Mouse (Mus musculus) MEL (cell line): ENCODE data around the gene Gpx4. TPM values are rescaled to one million over a fixed set of nuclear protein-coding genes. Genes with fewer than 3 reads are reported as not detected.

Experiments
- DNase-seq: peaks from one replicate; pipeline ENCODE4 v3.0.0; 2011; ENCODE audit warnings: low read depth, low spot score
- H3K27ac ChIP-seq: 2 replicates; pipeline ENCODE4 v1.5.1; 2012; ENCODE audit warnings: low read depth, mild to moderate bottlenecking, control low read depth, low read length, moderate library complexity; ENCODE audit not compliant: control insufficient read depth
- H3K27me3 ChIP-seq, 2 experiments: fragments of 150-350 bp in 1 of 2; sonication (generic) in 1 of 2; 2 replicates each; pipeline ENCODE4 v1.6.1; 2012; ENCODE audit warnings: low read length in 2 of 2, mild to moderate bottlenecking in 2 of 2, improper control_type of control experiment in 1 of 2, moderate library complexity in 1 of 2; ENCODE audit not compliant: insufficient read depth in 2 of 2, control insufficient read depth in 1 of 2
- H3K36me3 ChIP-seq, 2 experiments: 2 replicates each; pipeline ENCODE4 v1.6.1; 2012 to 2014; ENCODE audit warnings: low read length in 2 of 2, improper control_type of control experiment in 1 of 2, inconsistent platforms in 1 of 2, mild to moderate bottlenecking in 1 of 2; ENCODE audit not compliant: insufficient read depth in 2 of 2, control insufficient read depth in 1 of 2
- H3K4me1 ChIP-seq, 2 experiments: fragments of 150-350 bp in 1 of 2; sonication (generic) in 1 of 2; 2 replicates each; pipeline ENCODE4 v1.6.1; 2012; ENCODE audit warnings: low read length in 2 of 2, improper control_type of control experiment in 1 of 2, mild to moderate bottlenecking in 1 of 2; ENCODE audit not compliant: insufficient read depth in 2 of 2, control insufficient read depth in 1 of 2
- H3K4me3 ChIP-seq, 2 experiments: fragments of 150-350 bp in 1 of 2; sonication (generic) in 1 of 2; 2 replicates each; pipeline ENCODE4 v1.5.1; 2012; ENCODE audit warnings: low read depth in 2 of 2, low read length in 2 of 2, mild to moderate bottlenecking in 2 of 2, moderate library complexity in 2 of 2, control low read depth in 1 of 2, improper control_type of control experiment in 1 of 2; ENCODE audit not compliant: control insufficient read depth in 1 of 2, insufficient read depth in 1 of 2
- H3K79me2 ChIP-seq: 2 replicates; pipeline ENCODE4 v1.6.1; 2012; ENCODE audit warnings: mild to moderate bottlenecking, low read length, moderate library complexity; ENCODE audit not compliant: control insufficient read depth, poor library complexity, insufficient read depth
- H3K9ac ChIP-seq: 2 replicates; pipeline ENCODE4 v1.6.1; 2012; ENCODE audit warnings: low read depth, mild to moderate bottlenecking, control low read depth, low read length, moderate library complexity; ENCODE audit not compliant: control insufficient read depth, poor library complexity, severe bottlenecking
- H3K9me3 ChIP-seq: fragments of 150-350 bp; sonication (generic); replicated peaks from 2 replicates; pipeline ENCODE4 v1.6.1; 2012; ENCODE audit warnings: mild to moderate bottlenecking, low read length, improper control_type of control experiment, moderate library complexity; ENCODE audit not compliant: insufficient read depth
- BHLHE40 ChIP-seq: IDR thresholded peaks from 2 replicates; pipeline ENCODE4 v1.6.1; 2012; ENCODE audit warnings: low read depth, mild to moderate bottlenecking, inconsistent platforms, low read length, improper control_type of control experiment, borderline replicate concordance
- CHD2 ChIP-seq: IDR thresholded peaks from 2 replicates; pipeline ENCODE4 v1.6.1; 2011; ENCODE audit warnings: low read length, improper control_type of control experiment
- CTCF ChIP-seq, 3 experiments: IDR thresholded peaks in 2 of 3; conservative IDR thresholded peaks in 1 of 3; 2 replicates each; pipeline ENCODE4 v1.5.1; 2011 to 2012; ENCODE audit warnings: low read length in 3 of 3, low read depth in 2 of 3, mild to moderate bottlenecking in 2 of 3, improper control_type of control experiment in 1 of 3, inconsistent platforms in 1 of 3, mixed read lengths in 1 of 3, moderate library complexity in 1 of 3; ENCODE audit not compliant: control insufficient read depth in 1 of 3, insufficient read depth in 1 of 3, poor library complexity in 1 of 3, severe bottlenecking in 1 of 3
- E2F4 ChIP-seq: IDR thresholded peaks from 2 replicates; pipeline ENCODE4 v1.6.1; 2011; ENCODE audit warnings: low read depth, low read length, improper control_type of control experiment, borderline replicate concordance
- ETS1 ChIP-seq: IDR thresholded peaks from 2 replicates; pipeline ENCODE4 v1.6.1; 2012; ENCODE audit warnings: low read depth, mild to moderate bottlenecking, inconsistent platforms, low read length, improper control_type of control experiment, moderate library complexity
- GABPA ChIP-seq: IDR thresholded peaks from 2 replicates; pipeline ENCODE4 v1.6.1; 2012; ENCODE audit warnings: low read depth, mild to moderate bottlenecking, inconsistent platforms, low read length, improper control_type of control experiment, moderate library complexity
- GATA1 ChIP-seq: IDR thresholded peaks from 2 replicates; pipeline ENCODE4 v1.6.1; 2011; ENCODE audit warnings: low read depth, low read length, improper control_type of control experiment
- HCFC1 ChIP-seq: IDR thresholded peaks from 2 replicates; pipeline ENCODE4 v1.6.1; 2012; ENCODE audit warnings: low read depth, mild to moderate bottlenecking, inconsistent platforms, low read length, improper control_type of control experiment, moderate library complexity
- KAT2A ChIP-seq: conservative IDR thresholded peaks from 2 replicates; pipeline ENCODE4 v1.6.1; 2012; ENCODE audit warnings: low read depth, low read length, improper control_type of control experiment, inconsistent platforms
- MAX ChIP-seq: IDR thresholded peaks from 2 replicates; pipeline ENCODE4 v1.6.1; 2011; ENCODE audit warnings: low read length, improper control_type of control experiment
- MAZ ChIP-seq: IDR thresholded peaks from 2 replicates; pipeline ENCODE4 v1.6.1; 2012; ENCODE audit warnings: low read depth, mild to moderate bottlenecking, inconsistent platforms, low read length, improper control_type of control experiment
- MXI1 ChIP-seq: IDR thresholded peaks from 2 replicates; pipeline ENCODE4 v1.6.1; 2011; ENCODE audit warnings: mild to moderate bottlenecking, low read depth, low read length, improper control_type of control experiment
- MYB ChIP-seq: IDR thresholded peaks from 2 replicates; pipeline ENCODE4 v1.6.1; 2011; ENCODE audit warnings: mild to moderate bottlenecking, low read depth, low read length, improper control_type of control experiment
- MYC ChIP-seq: IDR thresholded peaks from 2 replicates; pipeline ENCODE4 v1.6.1; 2011; ENCODE audit warnings: low read depth, mild to moderate bottlenecking, low read length, improper control_type of control experiment, moderate library complexity
- NELFE ChIP-seq: IDR thresholded peaks from 2 replicates; pipeline ENCODE4 v1.6.1; 2011; ENCODE audit warnings: low read depth, low read length, improper control_type of control experiment
- NRF1 ChIP-seq: IDR thresholded peaks from 2 replicates; pipeline ENCODE4 v1.6.1; 2014; ENCODE audit warnings: low read depth, mild to moderate bottlenecking, inconsistent platforms, low read length, improper control_type of control experiment, moderate library complexity; ENCODE audit not compliant: poor library complexity, insufficient read depth, severe bottlenecking
- POLR2A ChIP-seq, 2 experiments: IDR thresholded peaks; 2 replicates each; pipeline ENCODE4 v1.6.1; 2011 to 2012; ENCODE audit warnings: low read length in 2 of 2, mild to moderate bottlenecking in 2 of 2, control low read depth in 1 of 2, improper control_type of control experiment in 1 of 2, low read depth in 1 of 2, moderate library complexity in 1 of 2; ENCODE audit not compliant: control insufficient read depth in 1 of 2, insufficient read depth in 1 of 2, poor library complexity in 1 of 2
- POLR2AphosphoS2 ChIP-seq: IDR thresholded peaks from 2 replicates; pipeline ENCODE4 v1.6.1; 2011; ENCODE audit warnings: low read length, improper control_type of control experiment
- POLR2AphosphoS5 ChIP-seq: IDR thresholded peaks from 2 replicates; pipeline ENCODE4 v1.6.1; 2012; ENCODE audit warnings: low read depth, borderline replicate concordance, mild to moderate bottlenecking, inconsistent platforms, low read length, moderate library complexity, mixed read lengths
- RAD21 ChIP-seq: IDR thresholded peaks from 2 replicates; pipeline ENCODE4 v1.6.1; 2011; ENCODE audit warnings: mild to moderate bottlenecking, low read depth, low read length, improper control_type of control experiment
- RCOR1 ChIP-seq: IDR thresholded peaks from 2 replicates; pipeline ENCODE4 v1.6.1; 2012; ENCODE audit warnings: low read depth, mild to moderate bottlenecking, inconsistent platforms, low read length, improper control_type of control experiment
- SIN3A ChIP-seq: IDR thresholded peaks from 2 replicates; pipeline ENCODE4 v1.6.1; 2012; ENCODE audit warnings: low read length, improper control_type of control experiment, inconsistent platforms
- SMC3 ChIP-seq: IDR thresholded peaks from 2 replicates; pipeline ENCODE4 v1.6.1; 2011; ENCODE audit warnings: low read depth, low read length, improper control_type of control experiment
- TBP ChIP-seq: IDR thresholded peaks from 2 replicates; pipeline ENCODE4 v1.8.0; 2011; ENCODE audit warnings: low read depth, low read length, improper control_type of control experiment
- UBTF ChIP-seq: IDR thresholded peaks from 2 replicates; pipeline ENCODE4 v1.6.1; 2012; ENCODE audit warnings: low read depth, mild to moderate bottlenecking, inconsistent platforms, low read length, improper control_type of control experiment, moderate library complexity, borderline replicate concordance; ENCODE audit not compliant: insufficient read depth
- USF1 ChIP-seq: IDR thresholded peaks from 2 replicates; pipeline ENCODE4 v1.6.1; 2014; ENCODE audit warnings: low read depth, mild to moderate bottlenecking, inconsistent platforms, low read length, improper control_type of control experiment, moderate library complexity
- USF2 ChIP-seq, 2 experiments: IDR thresholded peaks; 2 replicates each; pipeline ENCODE4 v1.6.1; 2011 to 2012; ENCODE audit warnings: improper control_type of control experiment in 2 of 2, low read length in 2 of 2, borderline replicate concordance in 1 of 2, inconsistent platforms in 1 of 2, low read depth in 1 of 2, mild to moderate bottlenecking in 1 of 2; ENCODE audit not compliant: insufficient read depth in 1 of 2
- ZC3H11A ChIP-seq: IDR thresholded peaks from 2 replicates; pipeline ENCODE4 v1.6.1; 2012; ENCODE audit warnings: low read depth, mild to moderate bottlenecking, inconsistent platforms, low read length, improper control_type of control experiment
- ZKSCAN1 ChIP-seq: IDR thresholded peaks from 2 replicates; pipeline ENCODE4 v1.6.1; 2012; ENCODE audit warnings: low read depth, mild to moderate bottlenecking, inconsistent platforms, low read length, improper control_type of control experiment, moderate library complexity
- ZMIZ1 ChIP-seq: IDR thresholded peaks from 2 replicates; pipeline ENCODE4 v1.6.1; 2012; ENCODE audit warnings: low read depth, mild to moderate bottlenecking, inconsistent platforms, low read length, improper control_type of control experiment, moderate library complexity
- polyA plus RNA-seq, 2 experiments: library from polyadenylated mRNA; stranded (reverse) in 1 of 2; unstranded in 1 of 2; fragments of >175 nt in 1 of 2; fragments of >200 nt in 1 of 2; gene quantifications; 2 replicates each; pipeline versions ENCODE4 v1.2.1 to v1.2.4; 2012; ENCODE audit warnings: low replicate concordance in 2 of 2, low read depth in 1 of 2; ENCODE audit not compliant: insufficient read length in 2 of 2, insufficient read depth in 1 of 2, missing spikeins in 1 of 2
- total RNA-seq: library from RNA; depleted of rRNA; stranded (reverse); fragments of 300-350 nt; gene quantifications from 2 replicates; pipeline ENCODE4 v1.2.3, GENCODE M21; 2012

The Gpx4 gene
- total and polyA plus RNA-seq, 3 experiments: 508 to 536 TPM; not detected in 1

- Histone ChIP-seq H3K4me1 (peaks cover 0 to 17% of the 10 kb centered on the region in 2 experiments; a peak in 3 of 4 replicates), H3K4me3 (peak within 1 kb of the TSS; percentile 64 to 95), H3K79me2 (peaks cover 19% of the 10 kb centered on the region), H3K9ac (peak within 1 kb of the TSS; percentile 89), H3K27ac (peak within 1 kb of the TSS; percentile 50), H3K27me3 (no peaks in the 10 kb centered on the region), H3K9me3 (no peaks in the 10 kb centered on the region), H3K36me3 (peaks cover 0 to 6% of the 10 kb centered on the region in 2 experiments; a peak in 3 of 4 replicates)
- peak; percentile 98 for DNase-seq
- peak; percentile 89; the same call in 1 of the 2 replicates for TF ChIP-seq MAZ
- no peak; the same call in 1 of the 2 replicates for TF ChIP-seq KAT2A
- TF ChIP-seq USF2 (IDR thresholded peaks at IDR 0.05; ENCODE audit: borderline replicate concordance in 1 of 2, insufficient read depth in 1 of 2, low read depth in 1 of 2, low read length in 2 of 2): no peak
- no peak for TF ChIP-seq RCOR1
- peak; percentile 97 for TF ChIP-seq CHD2
- TF ChIP-seq GABPA: no peak
- no peak for TF ChIP-seq UBTF
- no peak for TF ChIP-seq SMC3
- no peak for TF ChIP-seq POLR2AphosphoS5
- TF ChIP-seq TBP: peak; percentile 94
- TF ChIP-seq ZC3H11A: no peak
- peak; percentile 98; the same call in 1 of the 2 replicates for TF ChIP-seq NRF1
- 0 out of 2 replicates have a peak, but pooled peaks have one; percentile 33 for TF ChIP-seq ZMIZ1
- TF ChIP-seq MYB: no peak
- TF ChIP-seq MYC: peak; percentile 69; the same call in 1 of the 2 replicates
- no peak for TF ChIP-seq E2F4
- TF ChIP-seq NELFE: peak; percentile 90
- no peak for TF ChIP-seq RAD21
- 0 out of 6 replicates have a peak, but pooled peaks of 1 of the 3 experiments have one; percentile 5 for TF ChIP-seq CTCF (IDR thresholded peaks at IDR 0.05 in 2 of 3, conservative IDR thresholded peaks at IDR 0.05 in 1 of 3; ENCODE audit: control insufficient read depth in 1 of 3, insufficient read depth in 1 of 3, low read depth in 2 of 3, low read length in 3 of 3, poor library complexity in 1 of 3, severe bottlenecking in 1 of 3)
- peak; percentile 58; the same call in 1 of the 2 replicates for TF ChIP-seq GATA1
- TF ChIP-seq POLR2AphosphoS2: peak; percentile 62; the same call in 1 of the 2 replicates
- peak in 1 of 2 experiments; percentile 93; a peak in 2 of 4 replicates for TF ChIP-seq POLR2A (IDR thresholded peaks at IDR 0.05; ENCODE audit: control insufficient read depth in 1 of 2, insufficient read depth in 1 of 2, low read depth in 1 of 2, low read length in 2 of 2, poor library complexity in 1 of 2)
- TF ChIP-seq BHLHE40: no peak
- peak; percentile 95 for TF ChIP-seq HCFC1
- peak; percentile 99 for TF ChIP-seq MXI1
- no peak; the same call in 1 of the 2 replicates for TF ChIP-seq ETS1
- no peak for TF ChIP-seq USF1
- TF ChIP-seq MAX: peak; percentile 100
- TF ChIP-seq SIN3A: peak; percentile 86
- TF ChIP-seq ZKSCAN1: no peak
Measured at GRCm38 (mm10) chr10:80039559-80039979, 7.4 kb upstream of the Gpx4 start, which contains the start of gene Polr2e. Polr2e (minus strand) TSS chr10:80039795.
